Mouse (Mus musculus) erythroblast, embryonic 14.5 days (primary cell): ENCODE results near the gene Fgfr2.

Source experiments
- GATA1 ChIP-seq: IDR thresholded peaks from 2 replicates; pipeline ENCODE4 v1.6.1; 2012; ENCODE audit warnings: low read length, inconsistent platforms, mixed read lengths
- TAL1 ChIP-seq: IDR thresholded peaks from 3 replicates; pipeline ENCODE4 v1.6.1; 2012; ENCODE audit warnings: low read length, inconsistent platforms, mixed read lengths

DNA sequence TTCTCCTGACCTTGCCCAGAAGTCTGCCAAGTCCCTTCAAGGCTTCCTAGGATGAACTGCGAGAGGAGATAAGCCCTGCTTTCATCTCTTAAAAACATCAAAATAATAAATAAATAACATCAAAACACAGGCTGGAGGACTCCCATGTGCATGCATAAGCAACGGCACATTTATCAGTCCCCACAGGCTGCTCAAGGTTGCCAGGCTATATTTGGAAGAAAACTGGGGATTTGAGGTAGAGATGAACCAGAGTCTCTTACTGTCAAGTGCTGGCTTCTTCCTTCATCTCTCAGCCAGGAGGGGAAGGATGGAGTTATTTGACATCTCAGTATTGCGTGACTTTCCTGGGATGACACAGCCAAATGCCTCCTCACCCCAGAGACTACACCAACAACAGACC is 2964.3 kb downstream of the Fgfr2 start:
- TF ChIP-seq GATA1 (no peak), TAL1 (no peak)
